Mouse (Mus musculus): ENCODE measurements at regions not wholly inside any gene's neighbourhood (a gene's known extent, or its start where the extent isn't known, plus 50 kb on each side); places are given as distances from the start of the nearest gene placed in this dataset.
A peak's percentile ranks its signal among the peaks of the same experiment; 100 is the strongest.

DNA sequence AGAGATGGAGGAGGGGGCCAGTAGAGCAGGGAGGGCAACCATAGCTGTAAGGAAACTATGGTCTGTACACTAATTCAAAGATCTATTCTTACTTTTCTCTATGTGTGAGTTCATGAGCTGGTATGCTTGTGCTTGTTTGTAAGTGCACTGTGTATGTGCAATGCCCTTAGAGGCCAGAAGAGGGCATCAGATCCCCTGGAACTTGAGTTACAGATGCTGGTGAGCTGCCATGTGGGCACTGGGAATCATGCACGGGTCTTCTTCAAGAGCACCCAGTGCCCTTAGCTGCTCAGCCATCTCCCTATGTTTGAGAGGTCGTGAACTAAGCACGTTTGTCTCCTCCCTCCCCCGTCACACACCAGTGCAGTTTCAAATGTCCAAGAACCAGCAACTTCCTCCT is 68.9 kb downstream of the Tbx3 start:
- no peak for DNase-seq (ENCODE audit: low spot score)

- peak; percentile 69 for DNase-seq (ENCODE audit: low spot score)
Observed at GRCm38 (mm10) chr5:119741116-119741515, 70.6 kb downstream of the Tbx3 start.

DNA sequence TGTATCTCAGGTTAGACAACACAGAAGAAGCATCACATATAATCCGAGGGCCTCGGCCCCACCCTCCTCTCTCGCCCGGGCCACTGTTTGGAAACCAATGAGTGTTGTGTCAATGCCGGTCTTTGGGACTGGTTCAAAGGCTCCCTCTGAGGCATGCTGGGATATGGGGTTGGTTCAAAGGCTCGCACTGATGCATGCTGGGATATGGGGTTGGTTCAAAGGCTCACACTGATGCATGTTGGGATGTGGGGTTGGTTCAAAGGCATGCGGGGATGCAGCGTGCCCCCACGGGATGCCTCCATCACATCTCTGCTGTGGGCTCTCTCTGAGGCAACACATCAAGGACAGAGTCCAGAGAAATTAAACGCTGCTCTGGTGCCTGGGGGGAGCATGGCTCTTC is 73.3 kb downstream of the Tbx3 start:
- no peak for DNase-seq (ENCODE audit: low spot score)

DNA sequence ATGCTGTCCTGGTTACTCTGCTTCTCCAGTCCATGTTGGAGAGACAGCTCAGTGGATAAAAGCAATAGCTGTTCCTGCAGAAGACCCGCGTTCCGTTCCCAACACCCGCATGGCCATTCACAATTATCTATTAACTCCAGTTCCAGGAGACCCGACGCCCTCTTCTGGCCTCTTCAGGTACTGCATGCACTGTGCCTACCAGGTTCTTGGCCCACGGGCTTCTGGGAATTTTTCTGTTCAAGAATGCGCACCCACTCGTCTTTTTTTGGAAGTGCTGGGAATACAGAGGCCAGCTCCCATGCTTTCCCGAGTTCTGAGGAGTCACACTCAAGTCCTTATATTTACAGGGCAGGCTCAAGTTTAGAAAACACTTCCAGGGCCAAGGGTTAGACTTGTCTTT is 76.6 kb downstream of the Tbx3 start:
- DNase-seq (ENCODE audit: low spot score): no peak

GRCm38 (mm10) chr5:119748667-119749066 is 78.2 kb downstream of the Tbx3 start:
- DNase-seq (ENCODE audit: low spot score): no peak

DNA sequence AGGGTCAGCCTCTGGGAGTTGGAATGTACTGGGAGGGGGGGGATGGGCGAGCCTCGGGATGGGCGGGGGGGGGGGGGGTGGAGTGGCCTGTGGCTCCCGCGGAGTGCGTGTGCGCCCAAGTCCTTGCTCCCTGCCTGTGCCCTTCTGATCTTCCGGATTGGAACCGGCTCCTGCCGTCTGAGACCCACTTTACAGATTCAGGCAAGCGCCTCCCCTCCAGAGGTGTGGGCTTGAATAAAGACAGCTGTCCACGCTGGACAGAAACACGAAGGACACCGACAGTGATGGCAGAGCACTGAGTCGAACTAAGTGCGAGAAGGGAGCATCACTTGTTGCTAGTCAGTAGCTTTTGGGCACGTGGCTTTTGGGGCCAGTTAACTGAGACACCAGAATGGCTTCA is 78.7 kb downstream of the Tbx3 start:
- no peak for DNase-seq (ENCODE audit: low spot score)

GRCm38 (mm10) chr5:119755782-119756181 is 76.7 kb upstream of the Tbx5 start:
- DNase-seq (ENCODE audit: low spot score): no peak

GRCm38 (mm10) chr5:119758880-119759279 is 73.6 kb upstream of the Tbx5 start:
- no peak for DNase-seq (ENCODE audit: low spot score)

GRCm38 (mm10) chr5:119762102-119762501 is 70.4 kb upstream of the Tbx5 start:
- no peak for DNase-seq (ENCODE audit: low spot score)

- DNase-seq (ENCODE audit: low spot score): no peak
Observed at GRCm38 (mm10) chr5:119763337-119763736, 69.1 kb upstream of the Tbx5 start.

DNA sequence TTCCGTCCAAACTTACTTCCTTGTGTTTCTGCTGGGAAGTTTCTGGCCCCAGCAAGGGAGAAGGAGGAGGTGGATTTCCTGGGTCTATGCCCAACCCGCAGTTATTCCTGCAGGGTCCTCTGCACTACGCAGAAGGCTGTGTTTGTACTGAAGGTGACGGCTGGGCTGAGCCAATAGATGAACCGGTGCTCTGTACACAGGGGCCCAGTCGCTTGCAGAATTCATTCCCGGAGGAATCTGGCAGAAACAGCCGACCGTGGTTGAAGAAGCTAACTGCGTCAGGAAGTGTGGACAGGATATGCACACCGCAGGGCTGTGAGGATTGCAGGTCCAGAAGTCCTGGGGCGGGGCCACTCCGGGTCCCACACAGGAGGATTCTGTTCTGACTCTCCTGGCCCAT is 66.1 kb upstream of the Tbx5 start:
- no peak for DNase-seq (ENCODE audit: low spot score)

DNA sequence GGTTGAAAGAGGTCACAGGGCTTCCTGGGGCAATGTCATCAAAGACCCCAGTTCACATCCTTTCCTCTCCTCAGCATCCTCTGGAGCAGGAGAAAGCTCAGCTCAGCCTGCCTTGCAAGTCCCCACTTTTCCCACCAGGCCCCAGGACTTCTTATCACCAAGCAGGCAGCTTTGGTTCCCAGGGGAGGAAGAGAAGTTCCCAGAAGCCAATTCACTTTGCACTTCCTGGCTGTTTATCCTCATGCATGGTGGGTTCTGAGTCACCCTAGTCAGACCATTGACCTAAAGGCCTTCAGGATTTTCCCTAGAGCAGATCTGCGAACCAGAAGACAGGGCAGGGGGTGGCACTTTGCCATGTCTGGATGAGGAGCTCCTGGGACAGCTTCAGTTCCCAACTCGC is 61.5 kb upstream of the Tbx5 start:
- DNase-seq (ENCODE audit: low spot score): no peak

- DNase-seq (ENCODE audit: low spot score): no peak
Observed at GRCm38 (mm10) chr5:119776106-119776887, 56.2 kb upstream of the Tbx5 start.

- DNase-seq (ENCODE audit: low spot score): peak; percentile 38
Observed at GRCm38 (mm10) chr5:119777836-119778235, 54.6 kb upstream of the Tbx5 start.

GRCm38 (mm10) chr5:119781375-119781774 is 51.1 kb upstream of the Tbx5 start:
- no peak for DNase-seq (ENCODE audit: low spot score)
